Mouse (Mus musculus): ENCODE results near the gene Zfp790. TPM values are rescaled to one million over a fixed set of nuclear protein-coding genes. Genes with fewer than 3 reads are reported as not detected.
A peak's percentile ranks its signal among the peaks of the same experiment; 100 is the strongest.
"Not testable (repeated sequence)": the region's sequence is repeated elsewhere in the genome, so short reads cannot be mapped to it uniquely, and the experiment has no call there.

Gene Zfp790
- polyA plus RNA-seq, 1 experiment from 2014 or later, result 9.0 TPM

- H3K27ac ChIP-seq (ENCODE audit: low read depth, low read length), result no peak within 1 kb of the TSS
- H3K36me3 ChIP-seq (ENCODE audit: control insufficient read depth, insufficient read depth, low read length), result peaks cover 3% of the 10 kb centered on the region; the same call in 1 of the 2 replicates
- WGBS, result 5% methylated on average over 32 of the region's 32 CpGs
- ATAC-seq (replicated peaks; ENCODE audit: low FRiP score) (peak; percentile 97), DNase-seq (ENCODE audit: low spot score) (peak; percentile 80)
- H3K9ac ChIP-seq (ENCODE audit: low read depth, low read length), result peak within 1 kb of the TSS; percentile 44
- peak within 1 kb of the TSS; percentile 69 for H3K4me2 ChIP-seq
- H3K4me1 ChIP-seq (replicated peaks; ENCODE audit: control insufficient read depth, insufficient read depth, low read length), result peaks cover 4% of the 10 kb centered on the region
- peak within 1 kb of the TSS; percentile 69 for H3K4me3 ChIP-seq (ENCODE audit: low read depth, low read length)
- no peaks in the 10 kb centered on the region for H3K27me3 ChIP-seq (replicated peaks; ENCODE audit: control insufficient read depth, insufficient read depth, low read length)
- no peaks in the 10 kb centered on the region for H3K9me3 ChIP-seq (ENCODE audit: control insufficient read depth, low read length)
Observed at GRCm38 (mm10) chr7:29859532-29860517, 43.9 kb downstream of the Zfp790 start, which contains the start of gene Zfp420. Gene Zfp420, plus strand, starts transcription at chr7:29859979.

- H3K4me1 ChIP-seq (replicated peaks; ENCODE audit: control insufficient read depth, insufficient read depth, low read length), result peaks cover 4% of the 10 kb centered on the region
- DNase-seq (ENCODE audit: low spot score), result no peak
- H3K27ac ChIP-seq (ENCODE audit: low read depth, low read length), result no peak overlapping the region
- no peak overlapping the region for H3K4me3 ChIP-seq (ENCODE audit: low read depth, low read length)
- peaks cover 3% of the 10 kb centered on the region; the same call in 1 of the 2 replicates for H3K36me3 ChIP-seq (ENCODE audit: control insufficient read depth, insufficient read depth, low read length)
- no peak overlapping the region for H3K9ac ChIP-seq (ENCODE audit: low read depth, low read length)
- H3K4me2 ChIP-seq, result no peak overlapping the region
- no peak for ATAC-seq (replicated peaks; ENCODE audit: low FRiP score)
- H3K27me3 ChIP-seq (replicated peaks; ENCODE audit: control insufficient read depth, insufficient read depth, low read length), result no peaks in the 10 kb centered on the region
- no peaks in the 10 kb centered on the region for H3K9me3 ChIP-seq (ENCODE audit: control insufficient read depth, low read length)
- 89% methylated on average over 7 of the region's 7 CpGs for WGBS
Observed at GRCm38 (mm10) chr7:29861660-29862059, 45.7 kb downstream of the Zfp790 start.

DNA sequence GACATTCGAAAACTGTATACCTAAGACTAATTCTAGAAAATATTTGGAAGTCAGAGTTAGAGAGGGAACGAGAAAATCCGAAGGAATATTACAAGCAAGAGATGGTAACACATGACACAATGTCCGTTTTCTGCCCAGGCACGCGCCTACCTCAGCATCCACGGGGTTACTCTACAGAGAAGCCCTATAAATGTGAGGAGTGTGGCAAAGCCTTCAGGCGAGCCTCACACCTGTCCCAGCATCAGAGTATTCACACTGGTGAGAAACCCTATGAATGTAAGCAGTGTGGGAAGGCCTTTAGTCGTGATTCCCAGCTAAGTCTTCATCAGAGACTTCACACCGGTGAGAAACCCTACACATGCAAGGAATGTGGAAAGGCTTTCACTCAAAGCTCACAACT, 58.3 kb downstream of the Zfp790 start:
- DNase-seq (ENCODE audit: low spot score) (no peak), ATAC-seq (replicated peaks; ENCODE audit: low FRiP score) (no peak)
- H3K9ac ChIP-seq (ENCODE audit: low read depth, low read length), result no peak overlapping the region
- no peaks in the 10 kb centered on the region for H3K27me3 ChIP-seq (replicated peaks; ENCODE audit: control insufficient read depth, insufficient read depth, low read length)
- peaks cover 17% of the 10 kb centered on the region for H3K36me3 ChIP-seq (ENCODE audit: control insufficient read depth, insufficient read depth, low read length)
- WGBS, result 87% methylated on average over 10 of the region's 10 CpGs
- H3K9me3 ChIP-seq (ENCODE audit: control insufficient read depth, low read length), result peaks cover 27% of the 10 kb centered on the region
- no peak overlapping the region for H3K4me3 ChIP-seq (ENCODE audit: low read depth, low read length)
- H3K4me1 ChIP-seq (replicated peaks; ENCODE audit: control insufficient read depth, insufficient read depth, low read length), result no peaks in the 10 kb centered on the region
- H3K27ac ChIP-seq (ENCODE audit: low read depth, low read length), result no peak overlapping the region
- H3K4me2 ChIP-seq, result no peak overlapping the region

DNA sequence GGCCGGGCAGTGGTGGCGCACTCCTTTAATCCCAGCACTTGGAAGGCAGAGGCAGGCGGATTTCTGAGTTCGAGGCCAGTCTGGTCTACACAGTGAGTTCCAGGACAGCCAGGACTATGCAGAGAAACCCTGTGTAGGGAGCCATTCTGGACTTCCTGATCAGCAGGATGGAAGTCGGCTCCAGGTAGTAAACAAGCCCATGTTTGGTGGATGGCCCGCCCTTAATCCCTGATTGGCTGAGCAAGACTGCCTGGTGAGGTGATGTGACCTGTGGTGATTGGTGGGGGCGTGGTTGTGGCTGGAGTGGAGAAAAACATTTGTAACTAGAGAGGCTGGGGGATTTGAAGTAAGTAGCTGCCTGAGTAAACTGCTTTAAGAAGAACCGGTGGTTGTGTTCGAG, 61.6 kb downstream of the Zfp790 start:
- H3K4me2 ChIP-seq; H3K4me3 ChIP-seq (ENCODE audit: low read depth, low read length); H3K27ac ChIP-seq (ENCODE audit: low read depth, low read length); H3K9ac ChIP-seq (ENCODE audit: low read depth, low read length); H3K4me1 ChIP-seq (replicated peaks; ENCODE audit: control insufficient read depth, insufficient read depth, low read length); ATAC-seq (replicated peaks; ENCODE audit: low FRiP score); H3K27me3 ChIP-seq (replicated peaks; ENCODE audit: control insufficient read depth, insufficient read depth, low read length); DNase-seq (ENCODE audit: low spot score): not testable (repeated sequence)
- Histone ChIP-seq H3K9me3 (ENCODE audit: control insufficient read depth, low read length) (peaks cover 27% of the 10 kb centered on the region), H3K36me3 (ENCODE audit: control insufficient read depth, insufficient read depth, low read length) (peaks cover 17% of the 10 kb centered on the region)
- 94% methylated on average over 9 of the region's 9 CpGs for WGBS

DNA sequence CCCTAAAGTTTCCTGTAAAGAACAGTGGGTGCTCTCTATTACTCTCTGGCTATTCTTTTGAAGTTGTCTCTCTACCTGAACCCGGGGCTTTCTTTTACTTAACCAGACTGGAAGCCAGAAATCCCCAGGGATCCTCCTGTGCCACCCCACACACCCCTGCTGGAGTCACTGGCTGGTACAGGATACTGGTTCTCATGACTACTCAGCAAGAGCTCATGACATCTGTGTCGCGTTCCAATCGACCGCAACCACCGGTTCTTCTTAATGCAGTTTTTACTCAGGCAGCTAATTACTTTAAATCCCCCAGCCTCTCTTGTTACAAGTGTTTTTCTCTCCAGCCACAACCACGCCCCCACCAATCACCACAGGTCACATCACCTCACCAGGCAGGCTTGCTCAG, 64.1 kb downstream of the Zfp790 start:
- Histone ChIP-seq H3K4me2 (no peak overlapping the region), H3K27ac (ENCODE audit: low read depth, low read length) (no peak overlapping the region), H3K4me1 (replicated peaks; ENCODE audit: control insufficient read depth, insufficient read depth, low read length) (no peaks in the 10 kb centered on the region), H3K9ac (ENCODE audit: low read depth, low read length) (no peak overlapping the region), H3K4me3 (ENCODE audit: low read depth, low read length) (no peak overlapping the region), H3K9me3 (ENCODE audit: control insufficient read depth, low read length) (peaks cover 26% of the 10 kb centered on the region), H3K27me3 (replicated peaks; ENCODE audit: control insufficient read depth, insufficient read depth, low read length) (no peaks in the 10 kb centered on the region), H3K36me3 (ENCODE audit: control insufficient read depth, insufficient read depth, low read length) (peaks cover 8% of the 10 kb centered on the region)
- 63% methylated on average over 7 of the region's 7 CpGs for WGBS
- ATAC-seq (replicated peaks; ENCODE audit: low FRiP score) (no peak), DNase-seq (ENCODE audit: low spot score) (no peak)

MicroRNAs encoded within 50 kb of the gene (microRNA counts, 519-probe panel; counts per million panel counts)
- not detected for microRNA mmu-miR-1964

Small RNA genes lying within 50 kb of the gene (microRNA-seq; reads per million reads assigned to microRNA genes)
- 6.7 reads per million, percentile 17 among the genes with 10 or more reads in this experiment for gene Mir1964 (ENCODE audit: borderline number of aligned reads)

Other genes with a start within 250 kb of the Zfp790 start
- not detected in 2 replicates for gene Catsperg2, start 89.1 kb upstream of the Zfp790 start, polyA plus RNA-seq (2014; fragmentation: Nextera tagmentation; extraction: Ambion mirVana)
- gene Zfp84, start 47.6 kb upstream of the Zfp790 start, polyA plus RNA-seq (2014; fragmentation: Nextera tagmentation; extraction: Ambion mirVana), result 9.6 and 10.2 TPM in 2 replicates
- 2.4 and 3.0 TPM in 2 replicates for gene Zfp30, start 32.1 kb upstream of the Zfp790 start, polyA plus RNA-seq (2014; fragmentation: Nextera tagmentation; extraction: Ambion mirVana)
- 3.9 TPM in 2 replicates for gene Zfp940, start 37.6 kb downstream of the Zfp790 start, polyA plus RNA-seq (2014; fragmentation: Nextera tagmentation; extraction: Ambion mirVana)
- 3.9 and 5.7 TPM in 2 replicates for gene Zfp420, start 43.9 kb downstream of the Zfp790 start, polyA plus RNA-seq (2014; fragmentation: Nextera tagmentation; extraction: Ambion mirVana)
- 4.9 and 5.8 TPM in 2 replicates for gene Zfp27, start 90.5 kb downstream of the Zfp790 start, polyA plus RNA-seq (2014; fragmentation: Nextera tagmentation; extraction: Ambion mirVana)
- 2.2 and 2.3 TPM in 2 replicates for gene Zfp383, start 92.1 kb downstream of the Zfp790 start, polyA plus RNA-seq (2014; fragmentation: Nextera tagmentation; extraction: Ambion mirVana)
- gene Zfp74, start 138.0 kb downstream of the Zfp790 start, polyA plus RNA-seq (2014; fragmentation: Nextera tagmentation; extraction: Ambion mirVana), result 6.7 and 7.0 TPM in 2 replicates
- 23.6 and 25.3 TPM in 2 replicates for gene Zfp568, start 167.8 kb downstream of the Zfp790 start, polyA plus RNA-seq (2014; fragmentation: Nextera tagmentation; extraction: Ambion mirVana)
- gene Zfp14, start 235.3 kb downstream of the Zfp790 start, polyA plus RNA-seq (2014; fragmentation: Nextera tagmentation; extraction: Ambion mirVana), result 1.4 and 1.8 TPM in 2 replicates

Measured in liver, embryonic 11.5 days (tissue).